Mouse (Mus musculus): ENCODE results near the gene Pdcd2l. TPM values are rescaled to one million over a fixed set of nuclear protein-coding genes. Genes with fewer than 3 reads are reported as not detected.

The Pdcd2l gene
- polyA plus RNA-seq, 1 experiment from 2014 or later, result 57.2 TPM

DNA sequence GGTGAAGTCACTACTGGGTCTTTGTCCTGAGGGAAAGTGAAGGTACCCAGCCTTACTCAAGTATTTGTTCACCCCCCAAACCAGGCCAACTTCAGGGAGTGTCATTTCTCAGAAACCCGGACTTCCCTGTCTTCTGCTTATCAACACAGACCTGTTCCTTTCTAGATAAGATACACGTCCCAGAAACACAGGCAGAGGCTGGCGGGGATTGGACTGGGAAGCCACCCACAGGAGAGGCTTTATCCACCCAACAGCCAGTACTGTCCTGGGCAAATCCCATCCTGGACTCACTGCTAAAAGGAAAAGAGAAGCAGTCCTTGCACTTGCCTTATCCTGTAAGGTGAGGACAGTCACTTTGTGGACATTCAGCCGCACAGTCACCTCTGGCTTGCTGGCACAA lies 49.3 kb downstream of the Pdcd2l start:
- Histone ChIP-seq H3K4me2 (ENCODE audit: low read length) (no peak overlapping the region), H3K9me3 (ENCODE audit: control insufficient read depth, low read length) (peaks cover 4% of the 10 kb centered on the region; the same call in 1 of the 2 replicates), H3K27me3 (replicated peaks; ENCODE audit: control insufficient read depth, insufficient read depth, low read length) (no peaks in the 10 kb centered on the region), H3K36me3 (ENCODE audit: control insufficient read depth, insufficient read depth, low read length) (peaks cover 100% of the 10 kb centered on the region), H3K4me3 (ENCODE audit: low read depth, low read length) (no peak overlapping the region), H3K4me1 (replicated peaks; ENCODE audit: control insufficient read depth, insufficient read depth, low read length) (no peaks in the 10 kb centered on the region), H3K9ac (ENCODE audit: low read length) (no peak overlapping the region), H3K27ac (ENCODE audit: low read depth) (no peak overlapping the region)
- ATAC-seq (replicated peaks; ENCODE audit: low FRiP score, low TSS enrichment, low read depth) (no peak), DNase-seq (ENCODE audit: low spot score) (no peak)
- 81% methylated on average over 4 of the region's 4 CpGs for WGBS

DNA sequence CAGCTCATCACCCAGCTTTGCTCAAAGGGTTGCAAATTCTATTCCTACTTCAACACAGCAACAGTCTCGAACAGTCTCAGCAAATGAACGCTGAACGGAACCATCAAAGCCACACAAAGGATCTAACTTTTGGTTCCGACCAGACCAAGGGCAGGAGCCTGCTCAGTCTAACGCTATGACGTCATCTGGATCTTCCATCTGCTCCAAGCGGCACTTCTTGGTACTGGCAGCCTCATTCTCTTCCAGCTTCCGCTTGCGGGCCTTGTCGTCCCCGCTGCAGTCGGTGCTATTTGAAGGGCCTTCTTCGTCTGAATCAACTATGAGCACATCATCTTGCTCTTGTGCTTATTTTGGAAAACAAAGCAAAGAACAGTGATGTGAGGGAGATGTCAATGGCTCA lies 55.3 kb downstream of the Pdcd2l start:
- H3K36me3 ChIP-seq (ENCODE audit: control insufficient read depth, insufficient read depth, low read length), result peaks cover 63% of the 10 kb centered on the region
- no peak overlapping the region for H3K9ac ChIP-seq (ENCODE audit: low read length)

GRCm38 (mm10) chr7:34139493-34139892 lies 57.0 kb downstream of the Pdcd2l start:
- no peaks in the 10 kb centered on the region for H3K4me1 ChIP-seq (replicated peaks; ENCODE audit: control insufficient read depth, insufficient read depth, low read length)
- no peak for DNase-seq (ENCODE audit: low spot score)
- H3K36me3 ChIP-seq (ENCODE audit: control insufficient read depth, insufficient read depth, low read length), result peaks cover 46% of the 10 kb centered on the region
- no peak overlapping the region for H3K27ac ChIP-seq (ENCODE audit: low read depth)
- WGBS, result 85% methylated on average over 6 of the region's 6 CpGs
- H3K4me3 ChIP-seq (ENCODE audit: low read depth, low read length), result no peak overlapping the region
- no peak overlapping the region for H3K9ac ChIP-seq (ENCODE audit: low read length)
- ATAC-seq (replicated peaks; ENCODE audit: low FRiP score, low TSS enrichment, low read depth), result peak; percentile 38; the same call in 1 of the 2 replicates
- no peaks in the 10 kb centered on the region for H3K27me3 ChIP-seq (replicated peaks; ENCODE audit: control insufficient read depth, insufficient read depth, low read length)
- H3K4me2 ChIP-seq (ENCODE audit: low read length), result no peak overlapping the region
- H3K9me3 ChIP-seq (ENCODE audit: control insufficient read depth, low read length), result no peaks in the 10 kb centered on the region

More for the DNA sequence above, 55.3 kb downstream of the Pdcd2l start:
- Histone ChIP-seq H3K9me3 (ENCODE audit: control insufficient read depth, low read length) (no peaks in the 10 kb centered on the region), H3K4me1 (replicated peaks; ENCODE audit: control insufficient read depth, insufficient read depth, low read length) (no peaks in the 10 kb centered on the region), H3K4me3 (ENCODE audit: low read depth, low read length) (no peak overlapping the region), H3K27me3 (replicated peaks; ENCODE audit: control insufficient read depth, insufficient read depth, low read length) (no peaks in the 10 kb centered on the region), H3K27ac (ENCODE audit: low read depth) (no peak overlapping the region), H3K4me2 (ENCODE audit: low read length) (no peak overlapping the region)
- WGBS, result 96% methylated on average over 13 of the region's 13 CpGs
- ATAC-seq (replicated peaks; ENCODE audit: low FRiP score, low TSS enrichment, low read depth) (no peak), DNase-seq (ENCODE audit: low spot score) (no peak)

Other genes with a start within 250 kb of the Pdcd2l start
- not detected in 2 replicates for gene Scgb2b27, start 182.7 kb downstream of the Pdcd2l start, polyA plus RNA-seq (2014; fragmentation: Nextera tagmentation; extraction: Ambion mirVana)
- not detected in 2 replicates for gene Scgb1b27, start 175.2 kb downstream of the Pdcd2l start, polyA plus RNA-seq (2014; fragmentation: Nextera tagmentation; extraction: Ambion mirVana)
- gene Scgb1b30, start 101.2 kb downstream of the Pdcd2l start, polyA plus RNA-seq (2014; fragmentation: Nextera tagmentation; extraction: Ambion mirVana), result not detected in 2 replicates
- gene Wtip, start 63.4 kb downstream of the Pdcd2l start, polyA plus RNA-seq (2014; fragmentation: Nextera tagmentation; extraction: Ambion mirVana), result 5.3 and 5.5 TPM in 2 replicates
- 187 and 201 TPM in 2 replicates for gene Uba2, start 27.1 kb downstream of the Pdcd2l start, polyA plus RNA-seq (2014; fragmentation: Nextera tagmentation; extraction: Ambion mirVana)
- gene Gpi1, start 33.7 kb upstream of the Pdcd2l start, polyA plus RNA-seq (2014; fragmentation: Nextera tagmentation; extraction: Ambion mirVana), result 429 and 451 TPM in 2 replicates
- gene Gm6096, start 54.4 kb upstream of the Pdcd2l start, polyA plus RNA-seq (2014; fragmentation: Nextera tagmentation; extraction: Ambion mirVana), result 0.69 TPM in 1 of 2 replicates, not detected in the other
- 37.8 and 47.5 TPM in 2 replicates for gene 4931406P16Rik, start 116.9 kb upstream of the Pdcd2l start, polyA plus RNA-seq (2014; fragmentation: Nextera tagmentation; extraction: Ambion mirVana)
- 53.1 and 54.0 TPM in 2 replicates for gene Lsm14a, start 196.7 kb upstream of the Pdcd2l start, polyA plus RNA-seq (2014; fragmentation: Nextera tagmentation; extraction: Ambion mirVana)

Measured in intestine, embryonic 14.5 days (tissue).